Comparison of ENCODE assay signal across 8 mouse cellular contexts in genomic region chr13:118386511-118387447, GRCm38 (mm10). TPM values are rescaled to one million over a fixed set of nuclear protein-coding genes. Genes with fewer than 3 reads are reported as not detected.
DNase-seq lines count a peak whose midpoint lies in the region; ATAC-seq and TF ChIP-seq lines count a peak whose summit lies in the region.

TSS of gene B430218F22Rik (plus strand) at chr13:118386630.
TSS of gene Mrps30 (minus strand) at chr13:118387252.

- TF ChIP-seq CTCF in ES-Bruce4 (IDR thresholded peaks at IDR 0.05; ENCODE audit: low read depth, low read length), result no peak
- no peak for TF ChIP-seq CTCF in liver, postnatal 0 days (IDR thresholded peaks at IDR 0.05; ENCODE audit: low read depth)

- TF ChIP-seq EP300 in ES-Bruce4 (IDR thresholded peaks at IDR 0.05; ENCODE audit: insufficient read depth, low read depth, low read length), result no peak
- peak; percentile 51; the same call in 1 of the 2 replicates for TF ChIP-seq EP300 in liver, postnatal 0 days (IDR thresholded peaks at IDR 0.05; ENCODE audit: low read depth)

- peak within 1 kb of the TSS; percentile 79 for H3K4me3 ChIP-seq in ES-Bruce4 (ENCODE audit: low read depth, low read length)
- peak within 1 kb of the TSS; percentile 91 for H3K4me3 ChIP-seq in forebrain, embryonic 13.5 days
- H3K4me3 ChIP-seq in liver, postnatal 0 days (ENCODE audit: low read depth, low read length), result peak within 1 kb of the TSS; percentile 99
- peak within 1 kb of the TSS; percentile 89 for H3K4me3 ChIP-seq in neural tube, embryonic 14.5 days (ENCODE audit: low read depth, low read length)

- H3K27me3 ChIP-seq in ES-Bruce4 (ENCODE audit: control insufficient read depth, insufficient read depth, low read length, poor library complexity, severe bottlenecking), result no peaks in the 10 kb centered on the region
- H3K27me3 ChIP-seq in forebrain, embryonic 13.5 days, result no peaks in the 10 kb centered on the region
- no peaks in the 10 kb centered on the region for H3K27me3 ChIP-seq in liver, postnatal 0 days (ENCODE audit: insufficient read depth, low read length)
- H3K27me3 ChIP-seq in neural tube, embryonic 14.5 days (ENCODE audit: control insufficient read depth, insufficient read depth, low read length), result no peaks in the 10 kb centered on the region

- intact Hi-C loops in heart, postnatal 10 days (cut with DNase I), result no loop called here

- no peaks in the 10 kb centered on the region for H3K4me1 ChIP-seq in ES-Bruce4 (ENCODE audit: control insufficient read depth, insufficient read depth, low read length)
- H3K4me1 ChIP-seq in forebrain, embryonic 13.5 days, result peaks cover 14% of the 10 kb centered on the region
- no peaks in the 10 kb centered on the region for H3K4me1 ChIP-seq in liver, postnatal 0 days (ENCODE audit: insufficient read depth)
- peaks cover 9% of the 10 kb centered on the region for H3K4me1 ChIP-seq in neural tube, embryonic 14.5 days (ENCODE audit: control insufficient read depth, insufficient read depth, low read length)

- no peak for TF ChIP-seq POLR2A in ES-Bruce4 (IDR thresholded peaks at IDR 0.05; ENCODE audit: insufficient read depth, low read length)

- peak; percentile 98 for ATAC-seq in cerebellum, adult (ENCODE audit: insufficient number of reproducible peaks, low FRiP score, low TSS enrichment)
- peak; percentile 99 for ATAC-seq in forebrain, embryonic 13.5 days
- peak; percentile 99 for ATAC-seq in liver, postnatal 0 days
- ATAC-seq in neural tube, embryonic 14.5 days (ENCODE audit: low read depth), result peak; percentile 99

- no peak within 1 kb of the TSS for H3K27ac ChIP-seq in ES-Bruce4 (ENCODE audit: insufficient read depth, low read length)
- H3K27ac ChIP-seq in forebrain, embryonic 13.5 days, result peak within 1 kb of the TSS; percentile 51
- peak within 1 kb of the TSS; percentile 67 for H3K27ac ChIP-seq in liver, postnatal 0 days (ENCODE audit: low read depth)
- peak within 1 kb of the TSS; percentile 82 for H3K27ac ChIP-seq in neural tube, embryonic 14.5 days (ENCODE audit: low read depth, low read length)

- peaks cover 26% of the 10 kb centered on the region for H3K36me3 ChIP-seq in ES-Bruce4 (ENCODE audit: control insufficient read depth, insufficient read depth, low read length, poor library complexity, severe bottlenecking)
- peaks cover 30% of the 10 kb centered on the region for H3K36me3 ChIP-seq in forebrain, embryonic 13.5 days (ENCODE audit: poor library complexity, severe bottlenecking)
- H3K36me3 ChIP-seq in liver, postnatal 0 days (replicated peaks; ENCODE audit: insufficient read depth, low read length), result peaks cover 29% of the 10 kb centered on the region
- peaks cover 13% of the 10 kb centered on the region for H3K36me3 ChIP-seq in neural tube, embryonic 14.5 days (ENCODE audit: control insufficient read depth, insufficient read depth, low read length)

- H3K9me3 ChIP-seq in ES-Bruce4 (replicated peaks; ENCODE audit: control insufficient read depth, insufficient read depth, low read length, poor library complexity, severe bottlenecking), result no peaks in the 10 kb centered on the region
- no peaks in the 10 kb centered on the region for H3K9me3 ChIP-seq in forebrain, embryonic 13.5 days (replicated peaks)
- no peaks in the 10 kb centered on the region for H3K9me3 ChIP-seq in liver, postnatal 0 days (ENCODE audit: low read length)
- no peaks in the 10 kb centered on the region for H3K9me3 ChIP-seq in neural tube, embryonic 14.5 days (ENCODE audit: control insufficient read depth, low read length)

- peak within 1 kb of the TSS; percentile 90 for H3K9ac ChIP-seq in ES-Bruce4 (ENCODE audit: low read depth, poor library complexity, severe bottlenecking)
- peak within 1 kb of the TSS; percentile 90 for H3K9ac ChIP-seq in forebrain, embryonic 13.5 days
- H3K9ac ChIP-seq in liver, postnatal 0 days (replicated peaks), result peak within 1 kb of the TSS; percentile 93
- H3K9ac ChIP-seq in neural tube, embryonic 14.5 days (replicated peaks; ENCODE audit: low read depth, low read length), result peak within 1 kb of the TSS; percentile 87

- under 1% methylated on average over 81 of the region's 93 CpGs for WGBS in forebrain, embryonic 13.5 days
- WGBS in large intestine, adult 2 months, result under 1% methylated on average over 93 of the region's 93 CpGs
- under 1% methylated on average over 83 of the region's 93 CpGs for WGBS in liver, postnatal 0 days (ENCODE audit: insufficient replicate concordance)
- under 1% methylated on average over 91 of the region's 93 CpGs for WGBS in neural tube, embryonic 14.5 days

- peak within 1 kb of the TSS; percentile 88 for H3K4me2 ChIP-seq in forebrain, embryonic 13.5 days
- peak within 1 kb of the TSS; percentile 82 for H3K4me2 ChIP-seq in liver, postnatal 0 days (ENCODE audit: low read depth, low read length)
- H3K4me2 ChIP-seq in neural tube, embryonic 14.5 days (ENCODE audit: low read depth, low read length), result peak within 1 kb of the TSS; percentile 76

- DNase-seq in heart, postnatal 10 days, result peak; percentile 97 to 98
- peak; percentile 90 for DNase-seq in large intestine, adult 2 months (ENCODE audit: low read depth, low spot score)
- DNase-seq in liver, postnatal 0 days, result peak; percentile 95
- DNase-seq in testis, postnatal 10 days (ENCODE audit: low spot score), result peak; percentile 97

RNA-seq across cellular contexts. Expression of gene B430218F22Rik, which starts in this region (rescaled TPM):
- polyA plus RNA-seq in ES-Bruce4 (2011; ENCODE audit: insufficient read depth, insufficient read length, low read depth, missing spikeins), result not detected in 2 replicates
- polyA plus RNA-seq in forebrain, embryonic 13.5 days (2015; fragmentation: Nextera tagmentation; extraction: Ambion mirVana), result 0.76 and 0.80 TPM in 2 replicates
- not detected for total RNA-seq in heart, postnatal 10 days (2021)
- polyA plus RNA-seq in large intestine, adult 2 months (2012; rRNA removed), result 0.11 TPM in 1 of 2 replicates, not detected in the other
- 0.65 and 1.0 TPM in 2 replicates for polyA plus RNA-seq in liver, postnatal 0 days (2015; fragmentation: Nextera tagmentation; extraction: Ambion mirVana)
- polyA plus RNA-seq in neural tube, embryonic 14.5 days (2014; fragmentation: Nextera tagmentation; extraction: Ambion mirVana), result 1.2 and 1.4 TPM in 2 replicates

RNA-seq across cellular contexts. Expression of gene Mrps30, which starts in this region (rescaled TPM):
- polyA plus RNA-seq in ES-Bruce4 (2011; ENCODE audit: insufficient read depth, insufficient read length, low read depth, missing spikeins), result 34.7 and 35.6 TPM in 2 replicates
- polyA plus RNA-seq in forebrain, embryonic 13.5 days (2015; fragmentation: Nextera tagmentation; extraction: Ambion mirVana), result 26.0 and 26.1 TPM in 2 replicates
- total RNA-seq in heart, postnatal 10 days (2021), result 10 to 100 TPM; 23.9 to 24.4 TPM
- 9.9 and 13.0 TPM in 2 replicates for polyA plus RNA-seq in large intestine, adult 2 months (2012; rRNA removed)
- polyA plus RNA-seq in liver, postnatal 0 days (2015; fragmentation: Nextera tagmentation; extraction: Ambion mirVana), result 16.9 and 18.4 TPM in 2 replicates
- 25.8 and 27.4 TPM in 2 replicates for polyA plus RNA-seq in neural tube, embryonic 14.5 days (2014; fragmentation: Nextera tagmentation; extraction: Ambion mirVana)
